Mouse (Mus musculus) midbrain, embryonic 11.5 days (tissue): ENCODE measurements around the gene Ccnq. TPM values are rescaled to one million over a fixed set of nuclear protein-coding genes. Genes with fewer than 3 reads are reported as not detected.

ENCODE experiments used
- ATAC-seq: fragments of 200-750 bp; cut with Nextera tagmentation; 2 replicates; pipeline ENCODE4 v1.8.0; 2017; ENCODE audit warnings: moderate TSS enrichment, moderate library complexity; ENCODE audit not compliant: low FRiP score
- DNase-seq: peaks from one replicate; pipeline ENCODE4 v3.0.0; 2015; ENCODE audit warnings: low spot score; ENCODE audit errors: missing footprints
- H3K27ac ChIP-seq: fragments of 300-500 bp; sonication (generic); 2 replicates; pipeline ENCODE4 v1.5.1; 2014; ENCODE audit warnings: low read depth, low read length
- H3K27me3 ChIP-seq: fragments of 300-500 bp; sonication (generic); 2 replicates; pipeline ENCODE4 v1.6.1; 2014; ENCODE audit warnings: mild to moderate bottlenecking, low read length, moderate library complexity, mixed read lengths; ENCODE audit not compliant: control insufficient read depth, insufficient read depth
- H3K36me3 ChIP-seq: fragments of 300-500 bp; sonication (generic); 2 replicates; pipeline ENCODE4 v1.6.1; 2014; ENCODE audit warnings: mild to moderate bottlenecking, low read length, moderate library complexity, mixed read lengths; ENCODE audit not compliant: control insufficient read depth, insufficient read depth
- H3K4me1 ChIP-seq: fragments of 300-500 bp; sonication (generic); 2 replicates; pipeline ENCODE4 v1.6.1; 2014; ENCODE audit warnings: low read length; ENCODE audit not compliant: control insufficient read depth, insufficient read depth
- H3K4me2 ChIP-seq: fragments of 300-500 bp; sonication (generic); 2 replicates; pipeline ENCODE4 v1.6.1; 2014; ENCODE audit warnings: mild to moderate bottlenecking, moderate library complexity
- H3K4me3 ChIP-seq: fragments of 300-500 bp; sonication (generic); 2 replicates; pipeline ENCODE4 v1.5.1; 2014; ENCODE audit warnings: low read depth, low read length
- H3K9ac ChIP-seq: fragments of 300-500 bp; sonication (generic); 2 replicates; pipeline ENCODE4 v1.6.1; 2014; ENCODE audit warnings: low read length
- H3K9me3 ChIP-seq: fragments of 300-500 bp; sonication (generic); 2 replicates; pipeline ENCODE4 v1.6.1; 2016; ENCODE audit warnings: low read length; ENCODE audit not compliant: control insufficient read depth
- WGBS: fragments of 180-500 bp; shearing (Covaris S2); extraction: QIAGEN DNeasy Blood & Tissue Kit; methylation state at CpG from one replicate; pipeline ENCODE4 v1.1.7; 2014; 5-methylcytosine and 5-hydroxymethylcytosine counted together
- polyA plus RNA-seq: library from polyadenylated mRNA; unstranded; fragments of >200 nt; fragmentation: Nextera tagmentation; extraction: Ambion mirVana; gene quantifications from 2 replicates; pipeline ENCODE4 v1.2.1, GENCODE M21; 2014

Ccnq gene
- polyA plus RNA-seq, 1 experiment from 2014 or later = 42.1 TPM

GRCm38 (mm10) chr11:78786013-78786431 lies 34.5 kb upstream of the Ccnq start:
- no peaks in the 10 kb centered on the region for H3K9me3 ChIP-seq
- H3K9ac ChIP-seq = no peak overlapping the region
- H3K27me3 ChIP-seq = no peaks in the 10 kb centered on the region
- no peak overlapping the region for H3K4me3 ChIP-seq
- peak overlapping the region; percentile 81 for H3K27ac ChIP-seq
- H3K4me2 ChIP-seq = no peak overlapping the region
- DNase-seq = no peak
- H3K4me1 ChIP-seq = peaks cover 31% of the 10 kb centered on the region
- peak; percentile 87 for ATAC-seq
- H3K36me3 ChIP-seq = no peaks in the 10 kb centered on the region
- 13% methylated on average over 7 of the region's 7 CpGs for WGBS

- 57% methylated on average over 9 of the region's 9 CpGs for WGBS
- DNase-seq (no peak), ATAC-seq (no peak)
- H3K4me2 ChIP-seq = no peak overlapping the region
- no peak overlapping the region for H3K9ac ChIP-seq
- no peak overlapping the region for H3K27ac ChIP-seq
- peaks cover 28% of the 10 kb centered on the region for H3K4me1 ChIP-seq
- H3K36me3 ChIP-seq = no peaks in the 10 kb centered on the region
- no peaks in the 10 kb centered on the region for H3K27me3 ChIP-seq
- H3K4me3 ChIP-seq = no peak overlapping the region
- no peaks in the 10 kb centered on the region for H3K9me3 ChIP-seq
These were observed 31.3 kb upstream of the Ccnq start for GRCm38 (mm10) chr11:78782791-78783347.

GRCm38 (mm10) chr11:78782326-78782725 lies 30.8 kb upstream of the Ccnq start:
- DNase-seq (no peak), ATAC-seq (no peak)
- Histone ChIP-seq H3K9ac (no peak overlapping the region), H3K4me3 (no peak overlapping the region), H3K9me3 (no peaks in the 10 kb centered on the region), H3K27ac (no peak overlapping the region), H3K4me1 (peaks cover 29% of the 10 kb centered on the region), H3K27me3 (no peaks in the 10 kb centered on the region), H3K4me2 (no peak overlapping the region), H3K36me3 (no peaks in the 10 kb centered on the region)
- WGBS = 84% methylated on average over 5 of the region's 5 CpGs

- 88% methylated on average over 3 of the region's 3 CpGs for WGBS
- Histone ChIP-seq H3K4me2 (no peak overlapping the region), H3K4me1 (peaks cover 16% of the 10 kb centered on the region), H3K27me3 (no peaks in the 10 kb centered on the region), H3K4me3 (no peak overlapping the region), H3K9me3 (no peaks in the 10 kb centered on the region), H3K27ac (no peak overlapping the region), H3K9ac (no peak overlapping the region), H3K36me3 (no peaks in the 10 kb centered on the region)
- DNase-seq (no peak), ATAC-seq (no peak)
These were observed 29.0 kb upstream of the Ccnq start for GRCm38 (mm10) chr11:78780571-78780970.

GRCm38 (mm10) chr11:78780002-78780401 lies 28.5 kb upstream of the Ccnq start:
- Histone ChIP-seq H3K9me3 (no peaks in the 10 kb centered on the region), H3K4me1 (peaks cover 12% of the 10 kb centered on the region), H3K4me2 (no peak overlapping the region), H3K27ac (no peak overlapping the region), H3K36me3 (no peaks in the 10 kb centered on the region), H3K4me3 (no peak overlapping the region), H3K9ac (no peak overlapping the region), H3K27me3 (no peaks in the 10 kb centered on the region)
- no peak for DNase-seq
- WGBS = 94% methylated on average over 3 of the region's 3 CpGs
- ATAC-seq = no peak

GRCm38 (mm10) chr11:78777851-78778680 lies 26.5 kb upstream of the Ccnq start:
- H3K4me3 ChIP-seq = no peak overlapping the region
- no peaks in the 10 kb centered on the region for H3K36me3 ChIP-seq
- peak; percentile 51 for DNase-seq
- no peaks in the 10 kb centered on the region for H3K9me3 ChIP-seq
- ATAC-seq = no peak
- no peak overlapping the region for H3K4me2 ChIP-seq
- no peak overlapping the region for H3K27ac ChIP-seq
- no peaks in the 10 kb centered on the region for H3K27me3 ChIP-seq
- H3K4me1 ChIP-seq = peaks cover 9% of the 10 kb centered on the region
- 64% methylated on average over 10 of the region's 10 CpGs for WGBS
- peak overlapping the region; percentile 3 for H3K9ac ChIP-seq

GRCm38 (mm10) chr11:78771751-78772283 lies 20.3 kb upstream of the Ccnq start:
- 77% methylated on average over 11 of the region's 11 CpGs for whole genome bisulfite sequencing
- Histone ChIP-seq H3K4me2 (no peak overlapping the region), H3K27ac (no peak overlapping the region), H3K9me3 (no peaks in the 10 kb centered on the region), H3K9ac (no peak overlapping the region), H3K4me1 (peaks cover 7% of the 10 kb centered on the region; the same call in 1 of the 2 replicates), H3K4me3 (no peak overlapping the region), H3K27me3 (no peaks in the 10 kb centered on the region), H3K36me3 (no peaks in the 10 kb centered on the region)
- no peak for DNase-seq
- no peak for ATAC-seq

- peaks cover 7% of the 10 kb centered on the region; the same call in 1 of the 2 replicates for H3K4me1 ChIP-seq
- H3K4me2 ChIP-seq = no peak overlapping the region
- H3K9me3 ChIP-seq = no peaks in the 10 kb centered on the region
- H3K9ac ChIP-seq = no peak overlapping the region
- H3K27me3 ChIP-seq = no peaks in the 10 kb centered on the region
- ATAC-seq = no peak
- DNase-seq = peak; percentile 39
- H3K36me3 ChIP-seq = no peaks in the 10 kb centered on the region
- 89% methylated on average over 6 of the region's 6 CpGs for WGBS
- H3K4me3 ChIP-seq = no peak overlapping the region
- H3K27ac ChIP-seq = no peak overlapping the region
These were observed 18.9 kb upstream of the Ccnq start for GRCm38 (mm10) chr11:78770436-78770835.

- Histone ChIP-seq H3K36me3 (no peaks in the 10 kb centered on the region), H3K4me3 (no peak overlapping the region), H3K4me1 (peaks cover 7% of the 10 kb centered on the region; the same call in 1 of the 2 replicates), H3K4me2 (no peak overlapping the region), H3K9me3 (no peaks in the 10 kb centered on the region), H3K27me3 (no peaks in the 10 kb centered on the region), H3K27ac (no peak overlapping the region), H3K9ac (no peak overlapping the region)
- WGBS = 30% methylated on average over 3 of the region's 3 CpGs
- ATAC-seq (no peak), DNase-seq (peak; percentile 78)
These were observed 17.2 kb upstream of the Ccnq start for GRCm38 (mm10) chr11:78768778-78769177.
